Mouse (Mus musculus): Measurements from ENCODE around the gene Slc9a4. TPM values are rescaled to one million over a fixed set of nuclear protein-coding genes. Genes with fewer than 3 reads are reported as not detected.

The Slc9a4 gene
- polyA plus RNA-seq, 1 experiment from 2014 or later, result not detected

- Histone ChIP-seq H3K4me2 (peak overlapping the region; percentile 8; the same call in 1 of the 2 replicates), H3K27ac (replicated peaks) (no peak overlapping the region), H3K4me1 (no peaks in the 10 kb centered on the region), H3K36me3 (no peaks in the 10 kb centered on the region), H3K9me3 (no peaks in the 10 kb centered on the region), H3K9ac (no peak overlapping the region), H3K27me3 (replicated peaks) (no peaks in the 10 kb centered on the region), H3K4me3 (no peak overlapping the region)
- ATAC-seq (ENCODE audit: extremely low read depth, insufficient number of reproducible peaks, low FRiP score, low TSS enrichment), result no peak
- WGBS, result 63% methylated on average over 25 of the region's 25 CpGs
Observed at GRCm38 (mm10) chr1:40600394-40601327, 20.8 kb downstream of the Slc9a4 start.

DNA sequence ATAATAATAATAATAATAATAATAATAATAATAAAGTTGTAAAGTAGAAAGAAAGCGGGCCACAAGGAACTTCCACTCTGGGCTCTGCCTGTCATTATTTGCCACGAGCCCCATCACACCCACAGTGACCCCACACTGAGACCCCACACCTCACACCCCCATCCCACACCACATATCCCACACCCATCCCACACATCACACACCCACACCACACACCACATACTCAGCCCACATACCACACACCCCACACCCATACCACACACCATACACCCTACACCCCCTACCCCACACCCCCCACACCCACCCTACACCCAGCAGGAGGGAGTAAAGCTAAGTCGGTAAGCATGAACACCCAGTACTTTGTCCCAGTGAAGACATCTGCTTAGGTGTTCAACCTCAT lies 21.6 kb downstream of the Slc9a4 start:
- H3K9ac ChIP-seq, result no peak overlapping the region
- no peaks in the 10 kb centered on the region for H3K36me3 ChIP-seq
- H3K27ac ChIP-seq (replicated peaks), result no peak overlapping the region
- ATAC-seq (ENCODE audit: extremely low read depth, insufficient number of reproducible peaks, low FRiP score, low TSS enrichment), result no peak
- 65% methylated on average over 3 of the region's 3 CpGs for WGBS
- H3K4me3 ChIP-seq, result no peak overlapping the region
- no peaks in the 10 kb centered on the region for H3K27me3 ChIP-seq (replicated peaks)
- no peaks in the 10 kb centered on the region for H3K4me1 ChIP-seq
- no peak overlapping the region for H3K4me2 ChIP-seq
- no peaks in the 10 kb centered on the region for H3K9me3 ChIP-seq

GRCm38 (mm10) chr1:40613219-40613618 lies 33.3 kb downstream of the Slc9a4 start:
- H3K9ac ChIP-seq, result no peak overlapping the region
- no peak overlapping the region for H3K27ac ChIP-seq (replicated peaks)
- H3K36me3 ChIP-seq, result no peaks in the 10 kb centered on the region
- H3K4me3 ChIP-seq, result no peak overlapping the region
- no peak for ATAC-seq (ENCODE audit: extremely low read depth, insufficient number of reproducible peaks, low FRiP score, low TSS enrichment)
- no peaks in the 10 kb centered on the region for H3K27me3 ChIP-seq (replicated peaks)
- H3K9me3 ChIP-seq, result no peaks in the 10 kb centered on the region
- H3K4me1 ChIP-seq, result no peaks in the 10 kb centered on the region
- H3K4me2 ChIP-seq, result no peak overlapping the region
- WGBS, result 81% methylated on average over 2 of the region's 2 CpGs

- no peak overlapping the region for H3K27ac ChIP-seq (replicated peaks)
- no peak for ATAC-seq (ENCODE audit: extremely low read depth, insufficient number of reproducible peaks, low FRiP score, low TSS enrichment)
- H3K36me3 ChIP-seq, result no peaks in the 10 kb centered on the region
- no peak overlapping the region for H3K9ac ChIP-seq
- H3K9me3 ChIP-seq, result no peaks in the 10 kb centered on the region
- H3K27me3 ChIP-seq (replicated peaks), result no peaks in the 10 kb centered on the region
- no peak overlapping the region for H3K4me2 ChIP-seq
- no peak overlapping the region for H3K4me3 ChIP-seq
- no peaks in the 10 kb centered on the region for H3K4me1 ChIP-seq
- WGBS, result 68% methylated on average over 5 of the region's 5 CpGs
Observed at GRCm38 (mm10) chr1:40619093-40619492, 39.2 kb downstream of the Slc9a4 start.

- Histone ChIP-seq H3K4me1 (no peaks in the 10 kb centered on the region), H3K9me3 (no peaks in the 10 kb centered on the region), H3K4me2 (no peak overlapping the region), H3K27ac (replicated peaks) (no peak overlapping the region), H3K27me3 (replicated peaks) (no peaks in the 10 kb centered on the region), H3K4me3 (no peak overlapping the region), H3K36me3 (no peaks in the 10 kb centered on the region), H3K9ac (no peak overlapping the region)
- ATAC-seq (ENCODE audit: extremely low read depth, insufficient number of reproducible peaks, low FRiP score, low TSS enrichment), result no peak
- WGBS, result 38% methylated on average over 5 of the region's 5 CpGs
Observed at GRCm38 (mm10) chr1:40619871-40620270, 40.0 kb downstream of the Slc9a4 start.

GRCm38 (mm10) chr1:40624954-40625353 lies 45.1 kb downstream of the Slc9a4 start:
- Histone ChIP-seq H3K4me1 (no peaks in the 10 kb centered on the region), H3K9me3 (no peaks in the 10 kb centered on the region), H3K27ac (replicated peaks) (no peak overlapping the region), H3K4me3 (no peak overlapping the region), H3K27me3 (replicated peaks) (no peaks in the 10 kb centered on the region), H3K36me3 (no peaks in the 10 kb centered on the region), H3K9ac (no peak overlapping the region), H3K4me2 (no peak overlapping the region)
- 53% methylated on average over 3 of the region's 3 CpGs for WGBS
- no peak for ATAC-seq (ENCODE audit: extremely low read depth, insufficient number of reproducible peaks, low FRiP score, low TSS enrichment)

- no peaks in the 10 kb centered on the region for H3K36me3 ChIP-seq
- no peak overlapping the region for H3K27ac ChIP-seq (replicated peaks)
- no peak for ATAC-seq (ENCODE audit: extremely low read depth, insufficient number of reproducible peaks, low FRiP score, low TSS enrichment)
- no peak overlapping the region for H3K4me2 ChIP-seq
- H3K9ac ChIP-seq, result no peak overlapping the region
- no peak overlapping the region for H3K4me3 ChIP-seq
- no peaks in the 10 kb centered on the region for H3K9me3 ChIP-seq
- no peaks in the 10 kb centered on the region for H3K27me3 ChIP-seq (replicated peaks)
- H3K4me1 ChIP-seq, result no peaks in the 10 kb centered on the region
Observed at GRCm38 (mm10) chr1:40626954-40627353, 47.1 kb downstream of the Slc9a4 start.

DNA sequence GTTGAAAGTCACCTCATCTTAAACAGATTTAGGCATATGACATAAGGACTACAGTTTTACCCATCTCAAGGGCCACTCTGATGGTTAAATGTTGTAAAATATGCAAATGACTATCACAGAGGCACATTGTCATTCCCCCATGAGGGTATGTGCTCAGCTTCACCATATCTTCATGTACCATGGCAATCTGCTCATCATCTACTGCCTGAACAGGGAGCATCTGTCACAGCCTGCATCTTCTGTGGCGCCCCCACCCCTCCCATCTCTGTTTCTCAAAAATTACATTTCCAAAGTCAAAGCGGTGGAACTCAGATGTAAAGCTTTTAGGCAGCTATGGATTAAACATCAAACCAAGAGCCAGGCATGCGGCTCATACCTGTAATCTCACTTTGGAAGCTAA lies 48.6 kb downstream of the Slc9a4 start:
- Histone ChIP-seq H3K4me3 (no peak overlapping the region), H3K4me2 (no peak overlapping the region), H3K27ac (replicated peaks) (no peak overlapping the region), H3K27me3 (replicated peaks) (no peaks in the 10 kb centered on the region), H3K36me3 (no peaks in the 10 kb centered on the region), H3K9me3 (no peaks in the 10 kb centered on the region), H3K9ac (no peak overlapping the region), H3K4me1 (no peaks in the 10 kb centered on the region)
- 74% methylated on average over 3 of the region's 3 CpGs for WGBS
- no peak for ATAC-seq (ENCODE audit: extremely low read depth, insufficient number of reproducible peaks, low FRiP score, low TSS enrichment)

DNA sequence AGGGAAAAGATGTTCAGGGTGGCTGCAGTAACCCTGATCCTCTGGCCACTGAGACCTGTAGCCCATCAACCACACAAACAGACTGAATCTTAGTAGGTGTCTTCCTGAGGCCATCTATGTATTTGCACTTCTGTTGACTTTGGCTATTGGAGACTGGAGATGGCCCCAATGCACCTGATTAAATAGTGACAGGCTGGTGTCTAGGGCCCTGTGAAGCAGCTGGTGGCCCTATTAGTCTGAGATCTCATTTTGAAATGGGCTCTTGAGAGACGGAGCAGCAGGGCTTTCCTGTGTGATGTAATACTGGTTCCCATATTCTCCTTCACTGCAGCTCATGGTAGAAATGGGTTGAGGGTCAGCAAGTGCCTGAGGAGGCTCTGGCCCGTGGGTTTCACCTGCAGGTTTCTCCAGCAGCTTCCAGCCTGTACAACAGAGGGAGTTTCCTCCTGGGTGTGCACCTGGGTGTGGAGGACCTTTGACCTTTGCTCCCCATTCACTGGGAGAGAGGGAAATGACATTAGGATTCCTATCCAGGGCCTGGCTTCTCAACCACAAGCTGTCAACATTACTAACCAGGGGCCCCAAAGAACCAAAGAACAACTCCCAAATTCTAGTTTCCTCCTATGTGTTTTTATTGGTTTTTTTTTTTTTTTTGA lies 52.7 kb downstream of the Slc9a4 start:
- H3K4me1 ChIP-seq, result no peaks in the 10 kb centered on the region
- H3K27ac ChIP-seq (replicated peaks), result no peak overlapping the region
- H3K4me2 ChIP-seq, result no peak overlapping the region
- no peaks in the 10 kb centered on the region for H3K36me3 ChIP-seq
- H3K4me3 ChIP-seq, result no peak overlapping the region
- no peak for ATAC-seq (ENCODE audit: extremely low read depth, insufficient number of reproducible peaks, low FRiP score, low TSS enrichment)
- H3K9ac ChIP-seq, result no peak overlapping the region
- H3K27me3 ChIP-seq (replicated peaks), result no peaks in the 10 kb centered on the region
- WGBS, result 61% methylated on average over 2 of the region's 2 CpGs
- no peaks in the 10 kb centered on the region for H3K9me3 ChIP-seq

GRCm38 (mm10) chr1:40634608-40635007 lies 54.7 kb downstream of the Slc9a4 start:
- H3K4me3 ChIP-seq, result no peak overlapping the region
- no peak for ATAC-seq (ENCODE audit: extremely low read depth, insufficient number of reproducible peaks, low FRiP score, low TSS enrichment)
- no peaks in the 10 kb centered on the region for H3K27me3 ChIP-seq (replicated peaks)
- H3K4me1 ChIP-seq, result no peaks in the 10 kb centered on the region
- 62% methylated on average over 4 of the region's 4 CpGs for WGBS
- H3K9me3 ChIP-seq, result no peaks in the 10 kb centered on the region
- no peak overlapping the region for H3K27ac ChIP-seq (replicated peaks)
- H3K36me3 ChIP-seq, result no peaks in the 10 kb centered on the region
- no peak overlapping the region for H3K9ac ChIP-seq
- H3K4me2 ChIP-seq, result no peak overlapping the region

DNA sequence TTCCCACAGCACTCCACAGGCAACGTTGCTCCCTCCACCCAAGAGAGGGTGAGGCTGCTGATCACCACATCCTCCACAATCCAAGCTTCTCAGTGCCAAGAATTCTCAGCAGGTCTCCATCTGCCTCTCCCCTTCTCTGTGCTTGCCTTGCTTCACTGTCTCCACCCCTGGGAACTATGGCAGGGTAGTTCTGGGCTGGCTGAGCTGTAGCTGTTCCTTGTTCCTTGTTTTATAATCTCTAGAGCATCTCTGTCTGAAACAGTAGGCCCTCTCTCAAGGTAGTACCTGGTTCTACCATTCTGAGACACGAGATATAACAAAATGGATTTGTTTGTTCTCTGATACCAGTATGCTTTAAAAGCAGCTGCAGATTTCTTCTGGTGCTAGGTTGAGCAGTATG lies 68.4 kb downstream of the Slc9a4 start:
- ATAC-seq (ENCODE audit: extremely low read depth, insufficient number of reproducible peaks, low FRiP score, low TSS enrichment), result no peak
- WGBS, result 63% methylated on average over 2 of the region's 2 CpGs
- Histone ChIP-seq H3K36me3 (no peaks in the 10 kb centered on the region), H3K27ac (replicated peaks) (no peak overlapping the region), H3K4me3 (no peak overlapping the region), H3K9ac (no peak overlapping the region), H3K4me1 (no peaks in the 10 kb centered on the region), H3K27me3 (replicated peaks) (no peaks in the 10 kb centered on the region), H3K4me2 (no peak overlapping the region), H3K9me3 (no peaks in the 10 kb centered on the region)

All from heart, embryonic 13.5 days (tissue).